Mouse (Mus musculus) embryonic stem cell, embryonic (primary cell): ENCODE results near the gene Gm973.

Source experiments
- CTCF ChIA-PET, 4 experiments: fragments of 300-600 bp in 2 of 4; fragments of 350-600 bp in 2 of 4; sonication (Branson Sonifier 250); formaldehyde crosslinking; loops; one replicate each; lab custom pipeline; 2022; ENCODE audit warnings: inconsistent platforms in 2 of 4; lab: Charles Lee
- POLR2A ChIA-PET, 4 experiments: fragments of 300-600 bp in 2 of 4; fragments of 350-600 bp in 2 of 4; sonication (Branson Sonifier 250); formaldehyde crosslinking; loops; one replicate each; lab custom pipeline; 2022; ENCODE audit warnings: antibody characterized with exemption in 4 of 4, inconsistent platforms in 1 of 4; lab: Charles Lee

Gm973 gene

DNA sequence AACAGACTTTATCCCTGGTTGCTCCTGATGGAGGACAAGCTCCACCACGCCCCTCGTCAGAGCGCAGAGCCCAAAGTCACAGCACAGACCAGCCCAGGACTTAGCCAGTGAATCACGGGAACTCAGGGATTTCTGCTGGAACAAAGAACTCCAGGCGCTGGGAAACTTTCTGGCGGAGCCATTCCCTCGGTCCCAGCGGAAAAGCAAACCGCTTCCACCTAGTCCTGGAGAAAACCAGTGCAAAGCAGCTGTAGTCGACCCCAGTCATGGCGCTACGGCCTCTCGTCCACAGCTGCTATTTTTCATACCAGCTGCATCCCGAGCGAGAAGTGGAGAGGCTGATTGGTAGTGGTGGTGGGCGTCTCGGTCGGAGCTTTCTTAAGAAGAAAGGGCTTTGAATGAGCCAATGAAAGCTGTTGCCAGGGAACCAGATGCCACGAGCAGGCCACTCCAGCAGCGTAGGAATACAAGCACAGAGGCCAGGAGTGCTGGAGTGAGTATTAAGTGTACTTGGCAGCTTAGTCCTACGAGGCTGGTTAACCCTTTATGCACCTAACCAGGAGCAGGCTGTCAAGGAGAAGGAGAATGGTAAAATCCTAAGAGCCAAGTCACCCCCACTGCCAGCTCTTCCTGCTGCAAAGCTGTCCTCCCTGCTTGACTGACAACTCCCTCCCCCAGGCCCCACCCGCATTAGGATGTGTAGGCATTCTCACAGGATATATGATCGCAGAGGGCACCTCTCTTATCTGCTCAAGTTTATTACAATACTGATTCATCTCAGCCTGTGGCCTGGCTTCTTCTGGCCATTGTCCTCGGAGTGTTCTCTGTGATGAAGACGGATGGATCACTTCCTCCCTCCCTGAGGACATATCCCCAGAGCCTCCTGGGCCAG lies at the start of gene Gm973:
TSS of gene Gm973 (plus strand) at position 239 of the 892 bp plus-strand sequence.
- ChIA-PET POLR2A (interaction anchor here in 3 of 4 experiments (0.6 to 2.4 kb wide), 22 partner anchors 10 to 558 kb away, joined by 3 to 10 read pairs (median 4); partner anchors contain the start of genes Fzd7 (in 2 of the 3) and Als2 (in 1 of the 3)), CTCF (interaction anchor here in 3 of 4 experiments (0.6 to 1.7 kb wide), 11 partner anchors 28 to 278 kb away, joined by 3 to 5 read pairs (median 4); no protein-coding TSS in a partner anchor)

DNA sequence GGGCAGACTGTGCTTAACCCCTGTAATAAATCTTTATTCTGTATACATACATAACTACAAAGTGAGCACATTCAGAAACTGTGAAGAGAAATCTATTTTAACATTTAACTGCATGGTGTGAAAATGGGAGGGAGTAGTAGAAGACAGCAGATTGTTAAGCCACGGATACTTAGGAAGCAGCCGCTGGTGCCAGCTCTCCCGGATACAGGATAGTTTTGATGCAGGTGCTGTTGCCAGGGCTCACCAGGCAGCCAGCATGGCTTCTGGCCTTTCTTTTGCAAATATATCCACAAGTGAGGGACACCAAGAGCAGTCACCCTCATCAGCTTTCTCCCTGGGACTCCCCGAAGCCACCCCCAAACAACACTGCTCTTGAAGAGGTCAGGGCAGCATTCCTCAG lies 46.9 kb upstream of the Gm973 start:
- ChIA-PET CTCF (interaction anchor here in 2 of 4 experiments (0.6 to 1.0 kb wide), 2 partner anchors 11 to 116 kb away, joined by 3 to 4 read pairs; no protein-coding TSS in a partner anchor), POLR2A (interaction anchor here (1.0 to 5.8 kb wide), 8 partner anchors 11 to 20 kb away, joined by 3 to 59 read pairs (median 4); partner anchors contain the start of gene Fzd7 (in 2 of the 4))

DNA sequence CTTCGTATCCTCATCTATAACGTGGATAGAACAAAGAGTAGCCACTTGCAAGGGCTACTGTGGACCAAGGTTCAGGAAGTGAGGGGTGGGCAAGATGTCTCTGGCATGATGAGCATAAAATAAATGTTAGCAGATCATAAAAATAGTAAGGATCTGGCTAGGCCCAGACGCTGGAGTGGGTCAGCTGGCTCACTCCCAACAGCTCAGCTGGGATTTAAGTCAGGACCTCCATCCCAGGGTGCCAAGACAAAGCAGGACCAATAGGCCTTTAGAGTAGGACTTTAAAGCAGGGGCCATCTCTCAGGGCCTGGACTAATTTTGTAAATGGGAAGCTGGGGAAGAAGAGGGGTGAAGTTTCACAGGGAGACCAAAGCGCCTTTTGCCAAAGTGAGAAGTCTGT lies 45.3 kb upstream of the Gm973 start:
- POLR2A ChIA-PET, result interaction anchor here (0.7 to 5.8 kb wide), 11 partner anchors 9 to 164 kb away, joined by 3 to 60 read pairs (median 3); partner anchors contain the start of gene Fzd7 (in 2 of the 4)
- CTCF ChIA-PET, result interaction anchor here in 3 of 4 experiments (0.6 to 3.3 kb wide), 9 partner anchors 10 to 528 kb away, joined by 3 to 10 read pairs (median 3); no protein-coding TSS in a partner anchor

DNA sequence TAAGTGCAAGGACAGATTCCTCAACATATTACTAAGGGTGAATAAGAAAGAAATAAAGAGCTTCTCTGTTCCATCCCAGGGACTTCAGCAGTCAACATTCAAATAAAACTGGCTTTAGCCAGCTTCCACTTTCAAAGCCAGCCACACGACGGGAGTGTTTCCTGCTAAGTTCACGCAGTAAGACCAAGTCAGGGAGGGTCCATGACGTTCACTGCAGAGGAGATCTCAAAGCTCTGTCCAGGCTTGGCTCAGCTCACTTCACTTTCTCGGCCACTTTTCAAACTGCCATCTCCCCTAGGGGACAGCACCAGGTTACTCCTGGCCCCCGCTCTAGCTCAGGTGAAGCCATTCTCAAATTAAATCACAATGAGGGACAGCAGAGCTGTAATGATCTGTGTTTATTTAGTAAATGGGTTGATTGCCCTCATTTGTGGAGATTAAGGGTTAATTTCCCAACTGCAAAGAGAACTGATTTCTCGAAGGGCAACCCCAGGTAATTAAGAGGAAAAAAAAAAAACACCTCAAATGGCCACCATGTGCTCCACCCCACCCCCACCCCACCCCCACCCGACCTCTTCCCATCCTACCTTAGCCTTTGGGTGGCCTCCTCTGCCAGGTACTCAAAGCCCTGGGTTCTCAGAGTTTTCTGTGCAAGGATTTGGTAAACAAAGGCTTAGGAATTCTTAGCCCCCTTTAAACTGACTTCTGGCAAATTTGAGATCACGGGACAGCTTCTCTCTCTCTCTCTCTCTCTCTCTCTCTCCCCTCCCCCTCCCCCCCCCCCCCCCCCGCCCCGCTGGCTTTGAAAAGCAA lies 43.5 kb upstream of the Gm973 start:
- POLR2A ChIA-PET, result interaction anchor here (0.6 to 5.8 kb wide), 54 partner anchors 9 to 236 kb away, joined by 3 to 60 read pairs (median 4); partner anchors contain the start of genes Fzd7 (in 3 of the 4) and Als2 (in 2 of the 4)
- CTCF ChIA-PET, result interaction anchor here (0.6 to 3.3 kb wide), 16 partner anchors 9 to 1816 kb away, joined by 3 to 10 read pairs (median 4); partner anchors contain the start of genes Fzd7 (in 1 of the 4) and Gm973 (in 1 of the 4)

DNA sequence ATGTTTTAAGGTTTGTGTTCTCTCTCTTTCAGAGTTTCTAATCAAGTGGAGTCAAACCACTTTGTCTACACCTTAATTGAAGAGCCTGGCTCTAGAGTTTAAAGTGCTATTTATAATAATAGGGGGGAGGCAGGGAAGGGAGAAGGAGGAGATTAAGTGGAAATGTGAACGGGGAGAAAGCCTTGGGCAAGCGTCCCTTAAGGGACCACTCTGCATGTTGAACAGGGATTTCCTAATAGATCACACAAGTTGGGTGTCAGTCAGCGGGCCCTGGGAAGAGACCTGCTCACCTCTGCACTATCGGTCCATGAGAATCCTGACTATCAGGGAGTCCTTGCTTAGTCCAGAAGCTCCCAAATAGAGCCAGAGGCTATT lies 42.9 kb upstream of the Gm973 start:
- ChIA-PET CTCF (interaction anchor here in 2 of 4 experiments (0.8 to 3.3 kb wide), 5 partner anchors 10 to 228 kb away, joined by 3 to 10 read pairs (median 4); partner anchors contain the start of gene Fzd7 (in 1 of the 2)), POLR2A (interaction anchor here in 3 of 4 experiments (0.7 to 5.8 kb wide), 24 partner anchors 9 to 236 kb away, joined by 3 to 60 read pairs (median 6); partner anchors contain the start of genes Fzd7 (in 3 of the 3) and Als2 (in 1 of the 3))

DNA sequence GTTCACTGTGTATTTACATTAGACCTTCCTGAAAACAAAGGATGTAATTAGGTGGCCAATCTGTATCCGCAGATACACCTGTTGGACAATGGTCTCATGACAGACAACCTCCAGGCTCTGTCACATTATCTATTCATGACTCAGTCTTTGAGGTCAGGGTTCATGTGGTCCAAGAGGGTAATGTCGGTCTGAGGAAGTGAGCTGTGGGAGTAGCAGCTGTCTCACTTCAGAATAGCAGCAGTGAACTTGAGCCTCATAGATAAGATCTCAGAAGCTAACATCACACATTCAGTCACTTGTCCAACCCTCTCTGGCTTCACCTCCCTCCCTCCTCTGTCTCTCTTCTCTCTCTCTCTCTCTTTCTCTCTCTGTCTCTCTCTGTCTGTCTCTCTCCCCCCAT lies 40.4 kb upstream of the Gm973 start:
- POLR2A ChIA-PET, result interaction anchor here in 2 of 4 experiments (0.6 to 2.2 kb wide), 19 partner anchors 9 to 253 kb away, joined by 3 to 16 read pairs (median 3); partner anchors contain the start of gene Als2 (in 1 of the 2)
- CTCF ChIA-PET, result interaction anchor here in 3 of 4 experiments (0.5 to 0.6 kb wide), 3 partner anchors 49 to 193 kb away, joined by 4 to 18 read pairs (median 4); no protein-coding TSS in a partner anchor

DNA sequence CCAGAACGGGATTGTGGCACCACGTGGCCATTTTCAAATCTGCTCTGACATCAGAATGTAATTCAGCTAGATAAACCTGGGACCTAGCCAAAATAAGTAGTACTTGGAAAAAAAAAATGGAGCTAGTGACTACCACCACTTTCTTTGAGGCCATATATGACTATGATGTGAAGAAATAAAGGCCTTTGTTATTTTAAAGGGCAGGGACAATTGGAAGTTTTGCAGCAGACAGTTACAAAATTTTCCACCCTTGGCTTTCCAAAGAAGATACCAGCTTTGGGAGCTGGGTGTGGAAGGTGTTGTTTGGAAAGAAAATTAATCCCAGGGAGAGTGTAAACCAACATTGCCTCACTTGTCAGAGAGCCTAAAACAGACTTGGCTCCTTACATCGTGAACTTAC lies 37.2 kb upstream of the Gm973 start:
- POLR2A ChIA-PET, result interaction anchor here in 2 of 4 experiments (1.2 to 5.7 kb wide), 5 partner anchors 9 to 52 kb away, joined by 3 to 37 read pairs (median 26); no protein-coding TSS in a partner anchor

DNA sequence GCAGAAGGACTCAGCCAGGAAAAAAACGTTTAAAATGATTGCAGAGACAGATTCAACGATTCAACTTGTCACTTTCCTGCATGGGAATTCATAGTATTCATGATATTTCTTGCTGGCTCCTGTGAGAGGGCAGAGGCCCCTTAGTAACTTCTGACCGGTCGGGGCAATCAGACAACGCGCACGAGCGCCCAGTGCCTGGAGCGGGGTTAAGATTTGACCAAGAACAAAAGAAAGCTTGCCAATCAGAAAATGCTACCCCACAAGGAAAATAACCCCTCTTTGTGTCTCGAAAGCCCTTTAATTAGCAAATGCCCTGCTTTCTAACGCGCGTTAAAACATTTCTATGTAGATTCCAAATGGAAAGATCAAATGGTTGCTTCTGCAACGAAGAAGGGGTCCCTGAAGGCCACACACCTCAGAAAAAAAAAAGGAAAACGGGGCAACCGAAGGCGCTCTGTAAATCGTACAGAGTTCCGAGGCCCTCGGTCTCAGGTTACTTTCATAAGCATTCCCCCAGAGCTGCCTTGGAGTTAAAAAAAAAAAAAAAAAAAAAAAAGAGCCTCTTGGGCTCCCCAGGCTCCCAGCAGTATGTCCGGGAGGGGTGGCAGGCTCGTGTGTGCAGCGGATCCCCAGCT lies 35.1 kb upstream of the Gm973 start:
- POLR2A ChIA-PET, result interaction anchor here (0.5 to 5.7 kb wide), 94 partner anchors 8 to 1085 kb away, joined by 3 to 60 read pairs (median 4); partner anchors contain the start of genes Als2 (in 3 of the 4), Cdk15 (in 2 of the 4), Gm973 (in 2 of the 4) and Nop58 (in 1 of the 4)

More for the DNA sequence above, 37.2 kb upstream of the Gm973 start:
- CTCF ChIA-PET, result interaction anchor here in 1 of 4 experiments (0.6 kb wide), 1 partner anchor 41 kb away, joined by 14 read pairs; no protein-coding TSS in a partner anchor

DNA sequence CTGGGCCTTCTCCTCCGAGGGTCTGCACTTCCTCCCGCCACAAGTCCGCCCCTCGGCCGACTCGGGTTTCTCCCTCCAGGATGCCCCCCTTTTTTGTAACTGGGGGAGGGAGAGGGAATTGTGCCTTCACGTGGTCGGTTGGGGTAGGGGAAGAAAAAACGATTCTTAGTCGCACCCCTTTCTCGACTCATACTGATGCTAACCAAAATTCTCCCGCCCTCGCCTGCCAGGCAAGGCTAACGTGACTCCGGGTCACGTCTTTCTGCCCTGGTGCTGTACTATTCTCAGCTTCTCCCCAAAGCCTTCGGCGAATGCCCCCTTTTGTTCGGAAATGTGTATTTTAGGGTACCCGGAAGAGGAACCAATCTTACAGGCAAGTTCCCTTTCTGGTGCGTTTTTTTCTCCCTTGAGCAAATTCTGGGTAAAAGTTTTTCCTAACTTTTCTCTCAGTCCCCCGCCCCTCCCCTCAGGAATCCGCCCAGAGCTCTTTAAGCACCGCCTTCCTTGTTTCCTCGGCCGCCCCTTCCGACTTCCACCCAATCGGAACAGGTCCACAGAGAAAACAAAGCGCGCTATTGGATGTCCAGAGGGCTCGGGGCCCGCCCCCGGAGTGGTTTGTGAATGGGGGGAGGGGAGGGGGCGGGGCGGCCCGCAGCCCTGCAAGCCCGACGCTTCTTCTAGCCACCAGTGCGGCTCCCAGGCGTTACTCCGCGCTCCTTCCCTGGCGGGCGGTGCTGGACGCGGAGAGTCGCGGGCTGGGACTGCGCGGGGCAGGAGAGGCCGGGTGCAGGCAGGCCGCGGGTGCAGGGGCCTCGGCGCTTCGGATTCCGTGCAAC lies 34.4 kb upstream of the Gm973 start:
- POLR2A ChIA-PET, result interaction anchor here (0.5 to 5.7 kb wide), 103 partner anchors 9 to 1119 kb away, joined by 3 to 60 read pairs (median 4); partner anchors contain the start of genes Als2 (in 3 of the 4), Cdk15 (in 2 of the 4), Gm973 (in 2 of the 4) and Nop58 (in 1 of the 4)
- CTCF ChIA-PET, result interaction anchor here in 3 of 4 experiments (0.6 to 1.7 kb wide), 10 partner anchors 9 to 234 kb away, joined by 3 to 7 read pairs (median 3); no protein-coding TSS in a partner anchor

More for the DNA sequence above, 35.1 kb upstream of the Gm973 start:
- CTCF ChIA-PET, result interaction anchor here in 2 of 4 experiments (0.6 to 1.3 kb wide), 9 partner anchors 9 to 234 kb away, joined by 3 to 7 read pairs (median 3); no protein-coding TSS in a partner anchor

DNA sequence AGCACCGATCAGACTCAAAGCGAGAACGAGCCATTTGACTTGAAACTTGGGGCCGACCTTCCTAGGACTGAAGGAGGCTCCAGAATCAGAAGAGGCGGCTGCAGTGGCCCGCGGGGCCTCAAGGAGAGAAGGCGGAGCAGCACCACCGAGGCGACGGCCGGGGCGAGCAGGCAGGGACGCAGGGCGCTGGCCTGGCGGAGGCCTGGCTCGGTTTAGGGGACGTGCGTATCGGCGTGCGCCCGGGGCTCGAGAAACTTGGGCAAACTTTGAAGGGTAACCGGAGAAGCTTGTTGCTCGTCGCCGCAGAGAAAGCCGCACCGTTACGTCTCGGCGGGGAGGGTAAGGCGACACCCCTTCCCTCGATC lies 33.8 kb upstream of the Gm973 start, which contains the start of gene Fzd7:
TSS of gene Fzd7 (plus strand) at position 94 of the 365 bp plus-strand sequence.
- POLR2A ChIA-PET, result interaction anchor here (0.6 to 5.7 kb wide), 59 partner anchors 9 to 1120 kb away, joined by 3 to 60 read pairs (median 5); partner anchors contain the start of genes Als2 (in 3 of the 4) and Gm973 (in 2 of the 4)

DNA sequence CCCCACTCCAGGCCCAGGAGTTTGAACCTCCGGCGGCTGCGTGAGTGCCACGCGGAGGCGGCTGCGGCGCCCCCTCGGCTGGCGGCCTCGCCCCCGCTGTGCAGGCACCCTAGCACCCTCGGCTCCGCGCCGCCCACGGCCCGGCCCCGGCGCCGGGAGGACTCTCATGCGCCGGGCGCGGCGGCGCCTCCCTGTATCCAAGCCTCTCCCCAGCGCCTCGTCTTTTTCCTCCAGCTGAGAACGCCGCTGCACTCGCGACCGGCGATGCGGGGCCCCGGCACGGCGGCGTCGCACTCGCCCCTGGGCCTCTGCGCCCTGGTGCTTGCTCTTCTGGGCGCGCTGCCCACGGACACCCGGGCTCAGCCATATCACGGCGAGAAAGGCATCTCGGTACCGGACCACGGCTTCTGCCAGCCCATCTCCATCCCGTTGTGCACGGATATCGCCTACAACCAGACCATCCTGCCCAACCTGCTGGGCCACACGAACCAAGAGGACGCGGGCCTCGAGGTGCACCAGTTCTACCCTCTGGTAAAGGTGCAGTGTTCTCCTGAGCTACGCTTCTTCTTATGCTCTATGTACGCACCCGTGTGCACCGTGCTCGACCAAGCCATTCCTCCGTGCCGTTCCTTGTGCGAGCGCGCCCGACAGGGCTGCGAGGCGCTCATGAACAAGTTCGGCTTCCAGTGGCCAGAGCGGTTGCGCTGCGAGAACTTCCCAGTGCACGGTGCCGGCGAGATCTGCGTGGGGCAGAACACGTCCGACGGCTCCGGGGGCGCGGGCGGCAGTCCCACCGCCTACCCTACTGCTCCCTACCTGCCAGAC lies 33.2 kb upstream of the Gm973 start:
- CTCF ChIA-PET, result interaction anchor here in 3 of 4 experiments (0.6 to 1.7 kb wide), 3 partner anchors 11 to 236 kb away, joined by 3 read pairs; no protein-coding TSS in a partner anchor

More for the DNA sequence above, 33.8 kb upstream of the Gm973 start, which contains the start of gene Fzd7:
- CTCF ChIA-PET, result interaction anchor here in 3 of 4 experiments (1.0 to 1.7 kb wide), 4 partner anchors 10 to 235 kb away, joined by 3 read pairs; no protein-coding TSS in a partner anchor

DNA sequence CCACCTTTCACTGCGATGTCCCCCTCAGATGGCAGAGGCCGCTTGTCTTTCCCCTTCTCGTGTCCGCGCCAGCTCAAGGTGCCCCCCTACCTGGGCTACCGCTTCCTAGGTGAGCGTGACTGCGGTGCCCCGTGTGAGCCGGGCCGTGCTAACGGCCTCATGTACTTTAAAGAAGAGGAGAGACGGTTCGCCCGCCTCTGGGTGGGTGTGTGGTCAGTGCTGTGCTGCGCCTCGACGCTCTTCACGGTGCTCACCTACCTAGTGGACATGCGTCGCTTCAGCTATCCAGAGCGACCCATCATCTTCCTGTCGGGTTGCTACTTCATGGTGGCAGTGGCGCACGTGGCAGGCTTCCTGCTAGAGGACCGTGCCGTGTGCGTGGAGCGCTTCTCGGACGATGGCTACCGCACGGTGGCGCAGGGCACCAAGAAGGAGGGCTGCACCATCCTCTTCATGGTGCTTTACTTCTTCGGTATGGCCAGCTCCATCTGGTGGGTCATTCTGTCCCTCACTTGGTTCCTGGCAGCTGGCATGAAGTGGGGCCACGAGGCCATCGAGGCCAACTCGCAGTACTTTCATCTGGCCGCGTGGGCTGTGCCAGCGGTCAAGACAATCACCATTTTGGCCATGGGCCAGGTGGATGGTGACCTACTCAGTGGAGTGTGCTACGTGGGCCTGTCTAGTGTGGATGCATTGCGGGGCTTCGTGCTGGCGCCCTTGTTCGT lies 32.4 kb upstream of the Gm973 start:
- ChIA-PET POLR2A (interaction anchor here in 3 of 4 experiments (0.9 to 5.7 kb wide), 15 partner anchors 8 to 247 kb away, joined by 3 to 59 read pairs (median 4); partner anchors contain the start of genes Als2 (in 1 of the 3) and Gm973 (in 1 of the 3)), CTCF (interaction anchor here in 2 of 4 experiments (0.6 to 1.7 kb wide), 5 partner anchors 11 to 130 kb away, joined by 3 read pairs; no protein-coding TSS in a partner anchor)

More for the DNA sequence above, 33.2 kb upstream of the Gm973 start:
- POLR2A ChIA-PET, result interaction anchor here in 3 of 4 experiments (0.7 to 5.7 kb wide), 32 partner anchors 8 to 252 kb away, joined by 3 to 60 read pairs (median 4); partner anchors contain the start of genes Als2 (in 2 of the 3) and Gm973 (in 1 of the 3)

DNA sequence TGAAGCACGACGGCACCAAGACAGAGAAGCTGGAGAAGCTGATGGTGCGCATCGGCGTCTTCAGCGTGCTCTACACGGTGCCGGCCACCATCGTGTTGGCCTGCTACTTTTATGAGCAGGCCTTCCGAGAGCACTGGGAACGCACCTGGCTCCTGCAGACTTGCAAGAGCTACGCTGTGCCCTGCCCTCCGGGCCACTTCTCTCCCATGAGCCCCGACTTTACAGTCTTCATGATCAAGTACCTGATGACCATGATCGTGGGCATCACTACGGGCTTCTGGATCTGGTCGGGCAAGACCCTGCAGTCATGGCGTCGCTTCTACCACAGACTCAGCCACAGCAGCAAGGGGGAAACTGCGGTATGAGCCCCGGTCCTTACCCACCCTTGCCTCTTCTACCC lies 31.8 kb upstream of the Gm973 start:
- CTCF ChIA-PET, result interaction anchor here in 1 of 4 experiments (0.7 to 1.2 kb wide), 3 partner anchors 39 to 130 kb away, joined by 3 read pairs; no protein-coding TSS in a partner anchor
- POLR2A ChIA-PET, result interaction anchor here in 3 of 4 experiments (0.6 to 5.7 kb wide), 11 partner anchors 8 to 247 kb away, joined by 3 to 59 read pairs (median 4); partner anchors contain the start of gene Als2 (in 1 of the 3)
